Mouse (Mus musculus) stomach, postnatal 0 days (tissue): ENCODE results near the gene L1cam.

Experiments
- CTCF ChIP-seq: IDR thresholded peaks from 2 replicates; pipeline ENCODE4 v1.5.1; 2016; ENCODE audit warnings: antibody characterized with exemption, low read depth, mild to moderate bottlenecking, moderate library complexity
- EP300 ChIP-seq: optimal IDR thresholded peaks from 2 replicates; pipeline ENCODE3; 2016; ENCODE audit warnings: antibody characterized with exemption

DNA sequence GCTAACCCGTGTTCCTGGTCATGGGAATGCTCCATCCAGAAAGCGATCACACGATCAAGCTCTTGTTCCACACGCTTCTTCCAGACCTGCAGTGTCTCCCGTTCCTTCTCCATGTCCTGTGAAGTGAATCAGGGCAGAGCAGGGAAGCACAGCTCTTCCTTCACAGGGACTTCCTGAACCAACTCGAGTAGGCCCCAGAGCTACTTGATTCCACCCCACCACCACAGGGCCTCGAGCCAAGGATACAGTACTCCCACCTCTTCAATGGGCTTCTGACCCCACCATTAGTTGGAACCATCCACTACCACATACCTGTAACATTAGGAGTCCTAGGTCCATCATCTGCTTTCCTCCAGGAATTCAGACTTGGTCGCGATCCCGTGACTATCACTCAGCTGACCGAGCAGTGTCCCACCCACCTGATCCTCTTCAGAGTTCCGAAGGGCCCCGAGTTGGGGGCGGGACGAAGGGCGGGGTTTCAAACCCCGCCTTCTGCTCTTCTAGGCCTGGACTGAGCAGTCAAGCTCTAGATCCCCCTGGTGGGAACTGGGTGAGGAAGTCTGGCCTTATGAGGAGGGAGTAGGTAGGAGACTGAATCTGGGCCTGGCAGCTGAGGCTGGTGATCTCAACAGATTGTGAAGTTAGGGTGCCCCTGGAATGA lies 34.6 kb upstream of the L1cam start, which contains the start of gene Renbp:
- TF ChIP-seq CTCF, result peak; percentile 55
- TF ChIP-seq EP300, result no peak
